Mouse (Mus musculus) kidney, adult 2 months (tissue): ENCODE measurements around the gene Vti1a. TPM values are rescaled to one million over a fixed set of nuclear protein-coding genes. Genes with fewer than 3 reads are reported as not detected.
A peak's percentile ranks its signal among the peaks of the same experiment; 100 is the strongest.

ENCODE experiments used
- DNase-seq: peaks from one replicate; pipeline ENCODE4 v3.0.0; 2021
- H3K27ac ChIP-seq: fragments of 200-500 bp; 2 replicates; pipeline ENCODE4 v1.5.1; 2012; ENCODE audit warnings: low read depth, low read length, control low read depth, inconsistent platforms; ENCODE audit not compliant: insufficient read depth
- H3K27me3 ChIP-seq: fragments of 200-500 bp; replicated peaks from 2 replicates; pipeline ENCODE4 v1.6.1; 2012; ENCODE audit warnings: mild to moderate bottlenecking, moderate library complexity, low read length, inconsistent platforms; ENCODE audit not compliant: control insufficient read depth, insufficient read depth
- H3K36me3 ChIP-seq: fragments of 200-500 bp; 2 replicates; pipeline ENCODE4 v1.6.1; 2012; ENCODE audit warnings: mild to moderate bottlenecking, moderate library complexity, low read length, inconsistent platforms; ENCODE audit not compliant: control insufficient read depth, insufficient read depth
- H3K4me1 ChIP-seq: fragments of 200-500 bp; 2 replicates; pipeline ENCODE4 v1.6.1; 2011; ENCODE audit warnings: low read length; ENCODE audit not compliant: control insufficient read depth, insufficient read depth
- H3K4me3 ChIP-seq: fragments of 200-500 bp; 2 replicates; pipeline ENCODE4 v1.5.1; 2011; ENCODE audit warnings: mild to moderate bottlenecking, low read depth, low read length, control low read depth; ENCODE audit not compliant: insufficient read depth
- CTCF ChIP-seq: fragments of 200-500 bp; conservative IDR thresholded peaks from 2 replicates; pipeline ENCODE4 v1.5.1; 2011; ENCODE audit warnings: low read depth, mild to moderate bottlenecking, control low read depth, low read length, moderate library complexity, mixed read lengths; ENCODE audit not compliant: insufficient read depth, insufficient read length
- POLR2A ChIP-seq: fragments of 200-500 bp; IDR thresholded peaks from one replicate; pipeline ENCODE4 v1.6.1; 2011; ENCODE audit warnings: low read depth, low read length, control low read depth
- WGBS: fragments of 180-500 bp; shearing (Covaris S2); methylation state at CpG from one replicate; pipeline ENCODE4 v1.1.7; 2018; 5-methylcytosine and 5-hydroxymethylcytosine counted together
- polyA plus RNA-seq: library from polyadenylated mRNA; depleted of rRNA; stranded (reverse); fragments of >200 nt; gene quantifications from 2 replicates; pipeline ENCODE4 v1.2.3, GENCODE M21; 2012

Vti1a gene
- polyA plus RNA-seq, 1 experiment = 15.7 TPM

GRCm38 (mm10) chr19:55474225-55474624, 158.1 kb downstream of the Vti1a start:
- H3K36me3 ChIP-seq = no peaks in the 10 kb centered on the region
- H3K27ac ChIP-seq = no peak overlapping the region
- TF ChIP-seq POLR2A (no peak), CTCF (no peak)
- no peak for DNase-seq
- 91% methylated on average over 6 of the region's 6 CpGs for WGBS
- H3K4me3 ChIP-seq = no peak overlapping the region
- peaks cover 9% of the 10 kb centered on the region; the same call in 1 of the 2 replicates for H3K4me1 ChIP-seq
- no peaks in the 10 kb centered on the region for H3K27me3 ChIP-seq

GRCm38 (mm10) chr19:55480526-55480925, 164.4 kb downstream of the Vti1a start:
- Histone ChIP-seq H3K4me3 (no peak overlapping the region), H3K27ac (no peak overlapping the region)

DNA sequence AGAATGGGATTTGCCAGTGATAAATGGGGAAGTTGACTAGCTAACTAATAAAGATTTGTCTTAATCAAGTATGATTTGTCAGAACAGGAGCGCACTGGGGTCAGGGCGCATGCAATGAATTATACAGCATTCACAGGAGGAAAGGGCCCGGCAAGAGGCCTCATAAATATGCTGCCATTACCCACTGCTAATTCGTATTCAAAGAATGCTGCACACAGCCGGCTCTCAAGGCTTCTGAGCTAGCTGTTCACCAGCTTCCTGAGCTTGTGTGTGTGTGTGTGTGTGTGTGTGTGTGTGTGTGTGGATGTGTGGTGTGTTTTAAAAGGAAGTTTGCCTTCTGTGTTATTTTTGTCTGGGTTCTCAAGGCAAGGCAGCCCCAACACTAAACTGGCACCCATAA, 165.2 kb downstream of the Vti1a start:
- peak; percentile 35 for DNase-seq
- no peaks in the 10 kb centered on the region for H3K27me3 ChIP-seq
- no peak for TF ChIP-seq POLR2A
- no peak for TF ChIP-seq CTCF
- H3K36me3 ChIP-seq = no peaks in the 10 kb centered on the region
- no peak overlapping the region for H3K4me3 ChIP-seq
- WGBS = 16% methylated on average over 5 of the region's 5 CpGs
- peak overlapping the region; percentile 70 for H3K27ac ChIP-seq
- H3K4me1 ChIP-seq = peaks cover 23% of the 10 kb centered on the region

More at GRCm38 (mm10) chr19:55480526-55480925, 164.4 kb downstream of the Vti1a start:
- Histone ChIP-seq H3K36me3 (no peaks in the 10 kb centered on the region), H3K27me3 (no peaks in the 10 kb centered on the region), H3K4me1 (peaks cover 23% of the 10 kb centered on the region)
- DNase-seq = peak; percentile 60
- 51% methylated on average over 5 of the region's 5 CpGs for WGBS
- TF ChIP-seq CTCF (no peak), POLR2A (no peak)

- TF ChIP-seq CTCF (no peak), POLR2A (no peak)
- peak; percentile 81 for DNase-seq
- Histone ChIP-seq H3K27ac (peak overlapping the region; percentile 21; the same call in 1 of the 2 replicates), H3K4me1 (peaks cover 17% of the 10 kb centered on the region), H3K4me3 (no peak overlapping the region), H3K27me3 (no peaks in the 10 kb centered on the region), H3K36me3 (no peaks in the 10 kb centered on the region)
- WGBS = 28% methylated on average over 5 of the region's 5 CpGs
These were observed 167.4 kb downstream of the Vti1a start for GRCm38 (mm10) chr19:55483526-55483925.

GRCm38 (mm10) chr19:55484559-55484958, 168.5 kb downstream of the Vti1a start:
- Histone ChIP-seq H3K4me1 (peaks cover 17% of the 10 kb centered on the region), H3K36me3 (no peaks in the 10 kb centered on the region), H3K27ac (peak overlapping the region; percentile 54), H3K27me3 (no peaks in the 10 kb centered on the region), H3K4me3 (no peak overlapping the region)
- no peak for TF ChIP-seq CTCF
- no peak for TF ChIP-seq POLR2A
- WGBS = 31% methylated on average over 6 of the region's 6 CpGs
- DNase-seq = peak; percentile 89

DNA sequence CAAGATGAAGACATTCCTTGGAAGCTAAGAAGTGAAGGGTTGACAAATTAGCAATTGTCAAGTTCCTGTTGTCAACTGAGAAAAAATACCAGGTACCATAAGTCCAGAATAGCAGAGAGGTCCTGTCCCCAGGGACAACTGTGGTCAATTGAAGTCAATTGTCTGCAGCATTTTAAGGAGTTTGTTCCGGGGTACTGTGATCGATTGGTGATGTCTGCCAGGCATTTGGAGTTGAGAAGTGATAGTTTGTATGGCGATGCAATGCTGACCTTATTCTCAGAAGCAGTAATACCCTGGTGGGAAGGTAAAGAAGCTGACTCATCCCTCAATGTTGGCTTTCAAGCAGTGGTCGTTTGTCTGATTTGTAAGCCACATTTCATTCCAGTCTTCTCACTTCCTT, 170.4 kb downstream of the Vti1a start:
- 69% methylated on average over 4 of the region's 4 CpGs for WGBS
- DNase-seq = no peak
- H3K4me1 ChIP-seq = peaks cover 12% of the 10 kb centered on the region
- no peak overlapping the region for H3K27ac ChIP-seq
- no peaks in the 10 kb centered on the region for H3K27me3 ChIP-seq
- no peak overlapping the region for H3K4me3 ChIP-seq
- TF ChIP-seq POLR2A (no peak), CTCF (no peak)
- no peaks in the 10 kb centered on the region for H3K36me3 ChIP-seq

GRCm38 (mm10) chr19:55491126-55492076, 175.3 kb downstream of the Vti1a start:
- peak; percentile 36 for DNase-seq
- Histone ChIP-seq H3K4me1 (peaks cover 9% of the 10 kb centered on the region), H3K27ac (no peak overlapping the region), H3K4me3 (no peak overlapping the region), H3K27me3 (no peaks in the 10 kb centered on the region), H3K36me3 (no peaks in the 10 kb centered on the region)
- TF ChIP-seq POLR2A = no peak
- no peak for TF ChIP-seq CTCF
- 37% methylated on average over 15 of the region's 15 CpGs for WGBS
